Mouse (Mus musculus) kidney, embryonic 14.5 days (tissue): Measurements from ENCODE around the gene Clec4f. TPM values are rescaled to one million over a fixed set of nuclear protein-coding genes. Genes with fewer than 3 reads are reported as not detected.

Source experiments
- polyA plus RNA-seq: library from polyadenylated mRNA; unstranded; fragments of >200 nt; fragmentation: Nextera tagmentation; extraction: Ambion mirVana; gene quantifications from 2 replicates; pipeline ENCODE4 v1.2.1, GENCODE M21; 2014

Clec4f gene
- polyA plus RNA-seq, 1 experiment from 2014 or later: not detected

Other genes with a start within 250 kb of the Clec4f start
- 48.6 and 54.9 TPM in 2 replicates for gene Tet3, start 197.1 kb downstream of the Clec4f start, polyA plus RNA-seq
- 69.3 and 78.2 TPM in 2 replicates for gene Dguok, start 149.2 kb downstream of the Clec4f start, polyA plus RNA-seq
- 4.0 and 7.6 TPM in 2 replicates for gene Actg2, start 119.9 kb downstream of the Clec4f start, polyA plus RNA-seq
- 19.1 and 24.2 TPM in 2 replicates for gene Stambp, start 83.5 kb downstream of the Clec4f start, polyA plus RNA-seq
- gene Cd207, start 21.7 kb upstream of the Clec4f start, polyA plus RNA-seq: not detected in 2 replicates
- not detected in 2 replicates for gene Vax2, start 55.1 kb upstream of the Clec4f start, polyA plus RNA-seq
- 3.5 and 3.6 TPM in 2 replicates for gene Atp6v1b1, start 86.8 kb upstream of the Clec4f start, polyA plus RNA-seq
- 0.21 and 0.28 TPM in 2 replicates for gene Ankrd53, start 106.5 kb upstream of the Clec4f start, polyA plus RNA-seq
- gene Tex261, start 119.6 kb upstream of the Clec4f start, polyA plus RNA-seq: 59.8 and 67.3 TPM in 2 replicates
- gene Nagk, start 138.8 kb upstream of the Clec4f start, polyA plus RNA-seq: 42.7 and 43.5 TPM in 2 replicates
- gene Paip2b, start 175.6 kb upstream of the Clec4f start, polyA plus RNA-seq: 18.2 and 22.0 TPM in 2 replicates
- 72.4 and 93.1 TPM in 2 replicates for gene Zfp638, start 210.9 kb upstream of the Clec4f start, polyA plus RNA-seq